Mouse (Mus musculus) MEL (cell line): ENCODE data around the gene Dnajc15.

ENCODE experiments used
- BHLHE40 ChIP-seq: IDR thresholded peaks from 2 replicates; pipeline ENCODE4 v1.6.1; 2012; ENCODE audit warnings: low read depth, mild to moderate bottlenecking, inconsistent platforms, low read length, improper control_type of control experiment, borderline replicate concordance
- CTCF ChIP-seq, 3 experiments: IDR thresholded peaks in 2 of 3; conservative IDR thresholded peaks in 1 of 3; 2 replicates each; pipeline ENCODE4 v1.5.1; 2011 to 2012; ENCODE audit warnings: low read length in 3 of 3, low read depth in 2 of 3, mild to moderate bottlenecking in 2 of 3, improper control_type of control experiment in 1 of 3, inconsistent platforms in 1 of 3, mixed read lengths in 1 of 3, moderate library complexity in 1 of 3; ENCODE audit not compliant: control insufficient read depth in 1 of 3, insufficient read depth in 1 of 3, poor library complexity in 1 of 3, severe bottlenecking in 1 of 3
- EP300 ChIP-seq, 2 experiments: IDR thresholded peaks; 2 replicates each; pipeline ENCODE4 v1.6.1; 2011; ENCODE audit warnings: improper control_type of control experiment in 2 of 2, low read length in 2 of 2, low read depth in 1 of 2, mild to moderate bottlenecking in 1 of 2
- ETS1 ChIP-seq: IDR thresholded peaks from 2 replicates; pipeline ENCODE4 v1.6.1; 2012; ENCODE audit warnings: low read depth, mild to moderate bottlenecking, inconsistent platforms, low read length, improper control_type of control experiment, moderate library complexity
- JUND ChIP-seq: IDR thresholded peaks from 2 replicates; pipeline ENCODE4 v1.6.1; 2011; ENCODE audit warnings: low read depth, mild to moderate bottlenecking, improper control_type of control experiment, low read length
- MXI1 ChIP-seq: IDR thresholded peaks from 2 replicates; pipeline ENCODE4 v1.6.1; 2011; ENCODE audit warnings: mild to moderate bottlenecking, low read depth, low read length, improper control_type of control experiment
- POLR2A ChIP-seq, 2 experiments: IDR thresholded peaks; 2 replicates each; pipeline ENCODE4 v1.6.1; 2011 to 2012; ENCODE audit warnings: low read length in 2 of 2, mild to moderate bottlenecking in 2 of 2, control low read depth in 1 of 2, improper control_type of control experiment in 1 of 2, low read depth in 1 of 2, moderate library complexity in 1 of 2; ENCODE audit not compliant: control insufficient read depth in 1 of 2, insufficient read depth in 1 of 2, poor library complexity in 1 of 2
- TCF12 ChIP-seq: IDR thresholded peaks from 2 replicates; pipeline ENCODE4 v1.6.1; 2014; ENCODE audit warnings: low read depth, mild to moderate bottlenecking, inconsistent platforms, low read length, improper control_type of control experiment, moderate library complexity

GRCm38 (mm10) chr14:77829673-77830072, 45.3 kb downstream of the Dnajc15 start:
- TF ChIP-seq CTCF (IDR thresholded peaks at IDR 0.05 in 2 of 3, conservative IDR thresholded peaks at IDR 0.05 in 1 of 3; ENCODE audit: control insufficient read depth in 1 of 3, insufficient read depth in 1 of 3, low read depth in 2 of 3, low read length in 3 of 3, poor library complexity in 1 of 3, severe bottlenecking in 1 of 3): no peak
- no peak for TF ChIP-seq POLR2A (IDR thresholded peaks at IDR 0.05; ENCODE audit: control insufficient read depth in 1 of 2, insufficient read depth in 1 of 2, low read depth in 1 of 2, low read length in 2 of 2, poor library complexity in 1 of 2)
- TF ChIP-seq TCF12: no peak
- no peak for TF ChIP-seq EP300 (IDR thresholded peaks at IDR 0.05; ENCODE audit: low read depth in 1 of 2, low read length in 2 of 2)
- no peak for TF ChIP-seq BHLHE40
- TF ChIP-seq ETS1: no peak
- TF ChIP-seq MXI1: no peak
- TF ChIP-seq JUND: no peak
